Mouse (Mus musculus) heart, adult 2 months (tissue): ENCODE results near the gene Il18bp. TPM values are rescaled to one million over a fixed set of nuclear protein-coding genes. Genes with fewer than 3 reads are reported as not detected.
A peak's percentile ranks its signal among the peaks of the same experiment; 100 is the strongest.

ENCODE experiments used
- DNase-seq, 2 experiments: peaks; one replicate each; pipeline ENCODE4 v3.0.0; 2021
- H3K27ac ChIP-seq: fragments of 200-600 bp; 2 replicates; pipeline ENCODE4 v1.8.1; 2022
- H3K27me3 ChIP-seq: fragments of 200-500 bp; 2 replicates; pipeline ENCODE4 v1.6.1; 2012; ENCODE audit warnings: mild to moderate bottlenecking, low read length, inconsistent platforms, mixed read lengths; ENCODE audit not compliant: control insufficient read depth, insufficient read depth
- H3K36me3 ChIP-seq: fragments of 200-500 bp; 2 replicates; pipeline ENCODE4 v1.6.1; 2012; ENCODE audit warnings: low read length, inconsistent platforms; ENCODE audit not compliant: control insufficient read depth, insufficient read depth
- H3K4me1 ChIP-seq: fragments of 200-500 bp; 2 replicates; pipeline ENCODE4 v1.6.1; 2011; ENCODE audit warnings: low read length; ENCODE audit not compliant: control insufficient read depth, insufficient read depth
- H3K4me3 ChIP-seq: fragments of 200-600 bp; 2 replicates; pipeline ENCODE4 v1.8.1; 2022
- H3K79me2 ChIP-seq: fragments of 200-500 bp; replicated peaks from 2 replicates; pipeline ENCODE4 v1.6.1; 2012; ENCODE audit warnings: mild to moderate bottlenecking, inconsistent platforms, low read length, moderate library complexity, mixed read lengths; ENCODE audit not compliant: control insufficient read depth, insufficient read depth
- H3K9ac ChIP-seq: fragments of 200-500 bp; 2 replicates; pipeline ENCODE4 v1.6.1; 2012; ENCODE audit warnings: low read depth, mild to moderate bottlenecking, control low read depth, inconsistent platforms, low read length, mixed read lengths
- CTCF ChIP-seq: fragments of 200-600 bp; IDR thresholded peaks from 2 replicates; pipeline ENCODE4 v1.8.1; 2022; ENCODE audit warnings: antibody characterized with exemption, mild to moderate bottlenecking, moderate library complexity
- EP300 ChIP-seq: fragments of 200-500 bp; IDR thresholded peaks from 2 replicates; pipeline ENCODE4 v1.6.1; 2011; ENCODE audit warnings: low read depth, low read length, control low read depth; ENCODE audit not compliant: insufficient read depth
- POLR2A ChIP-seq: fragments of 200-500 bp; IDR thresholded peaks from 2 replicates; pipeline ENCODE4 v1.6.1; 2011; ENCODE audit warnings: mild to moderate bottlenecking, low read depth, low read length, control low read depth; ENCODE audit not compliant: insufficient read depth
- WGBS: fragments of 180-500 bp; shearing (Covaris S2); methylation state at CpG from one replicate; pipeline ENCODE4 v1.1.7; 2018; 5-methylcytosine and 5-hydroxymethylcytosine counted together
- intact Hi-C: fragments of 180-260 bp; cut with DNase I; formaldehyde crosslinking; loops from one replicate; pipeline ENCODE4 v1.15.1; 2025
- long read RNA-seq: library from polyadenylated mRNA; stranded (forward); transcript quantifications from one replicate; pipeline ENCODE4 v2.0.0, GENCODE M21; 2021
- polyA plus RNA-seq: library from polyadenylated mRNA; depleted of rRNA; stranded (reverse); fragments of >200 nt; gene quantifications from 2 replicates; pipeline ENCODE4 v1.2.3, GENCODE M21; 2012; rRNA removed
- total RNA-seq, 2 experiments: library from RNA; stranded (reverse); gene quantifications; 2 replicates each; pipeline ENCODE4 v1.2.3; 2021

Il18bp gene
- total RNA-seq, result 10 to 100 TPM in 1 of 2 experiments, 1 to 10 TPM in 1; 8.6 to 12.3 TPM
- polyA plus RNA-seq, result 14.4 and 21.8 TPM in 2 replicates
- long read RNA-seq, partial matches to known transcripts, result 7 of 12 reads
- long read RNA-seq, other reads (novel, unspliced or antisense), result 3 of 12 reads

GRCm38 (mm10) chr7:102018590-102018989 lies at the start of gene Il18bp:
Gene Il18bp, minus strand, starts transcription at chr7:102018690.
- Histone ChIP-seq H3K79me2 (no peaks in the 10 kb centered on the region), H3K4me1 (peaks cover 13% of the 10 kb centered on the region), H3K27me3 (no peaks in the 10 kb centered on the region), H3K27ac (peak within 1 kb of the TSS; percentile 86), H3K9ac (peak within 1 kb of the TSS; percentile 74), H3K36me3 (peaks cover 11% of the 10 kb centered on the region), H3K4me3 (peak within 1 kb of the TSS; percentile 61)
- intact Hi-C loops, result loop anchor here (5.0 kb wide), 1 partner anchor 86 kb away; the partner anchor contains the start of genes Lrrc51 and Numa1
- no peak for TF ChIP-seq EP300
- TF ChIP-seq POLR2A, result no peak
- no peak for TF ChIP-seq CTCF
- DNase-seq, result no peak
- 78% methylated on average over 3 of the region's 3 CpGs for WGBS

- peak overlapping the region; percentile 65 for H3K4me3 ChIP-seq
Measured at GRCm38 (mm10) chr7:102066363-102066762, 47.9 kb upstream of the Il18bp start.

DNA sequence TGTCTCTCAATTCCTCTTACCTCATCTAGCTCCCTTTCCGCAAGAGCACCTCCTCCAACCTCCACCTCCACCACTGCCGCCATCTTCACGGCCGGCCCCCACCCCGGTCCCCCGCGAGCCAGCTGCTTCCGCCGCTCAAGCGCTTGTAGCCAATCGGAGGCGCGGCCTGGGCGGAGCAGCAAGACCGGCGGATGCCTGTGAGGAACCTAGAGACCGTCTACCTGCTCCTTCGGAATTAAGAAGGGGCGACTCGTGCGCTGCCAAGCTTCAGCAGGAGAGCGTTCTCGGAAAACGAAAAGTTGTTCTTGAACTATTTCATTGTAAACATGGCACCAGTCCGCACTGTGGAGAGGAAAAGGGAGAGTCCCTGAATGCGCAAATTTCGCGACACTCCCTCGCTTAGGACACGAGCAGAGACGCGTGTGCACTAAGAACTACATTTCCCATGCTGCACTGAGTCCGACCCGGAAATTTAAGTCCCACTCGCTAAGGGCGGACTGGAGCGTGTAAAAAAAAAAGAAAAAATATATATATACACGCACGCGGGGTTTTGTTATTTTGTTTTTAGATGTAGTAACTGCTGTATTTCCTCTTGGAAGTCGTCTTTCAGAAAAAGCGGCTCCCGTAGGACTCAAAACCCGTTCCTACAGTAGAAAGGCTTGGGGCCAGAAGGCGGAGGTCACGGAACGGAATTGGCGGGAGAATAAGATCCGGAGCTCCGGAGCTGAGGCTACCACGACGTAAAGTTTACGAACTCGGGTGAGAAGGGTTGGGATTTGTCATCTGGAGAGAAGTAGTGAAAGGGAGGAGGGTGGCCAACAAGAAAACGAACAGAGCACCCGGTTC lies 46.8 kb upstream of the Il18bp start, which contains the start of the genes Rnf121, Xndc1 and Xntrpc:
Gene Rnf121, minus strand, starts transcription at position 424 of the 846 bp plus-strand sequence.
Gene Xndc1, plus strand, starts transcription at position 466 of the 846 bp plus-strand sequence.
Gene Xntrpc, plus strand, starts transcription at position 668 of the 846 bp plus-strand sequence.
- intact Hi-C loops, result loop anchor here (2.0 kb wide), 1 partner anchor 130 kb away; the partner anchor contains the start of gene Numa1
- WGBS, result under 1% methylated on average over 56 of the region's 56 CpGs
- no peaks in the 10 kb centered on the region for H3K27me3 ChIP-seq

More at GRCm38 (mm10) chr7:102066363-102066762, 47.9 kb upstream of the Il18bp start:
- Histone ChIP-seq H3K36me3 (peaks cover 8% of the 10 kb centered on the region), H3K4me1 (peaks cover 4% of the 10 kb centered on the region), H3K27ac (no peak overlapping the region; the same call in 1 of the 2 replicates), H3K9ac (no peak overlapping the region), H3K27me3 (no peaks in the 10 kb centered on the region), H3K79me2 (peaks cover 2% of the 10 kb centered on the region; the same call in 1 of the 2 replicates)
- 54% methylated on average over 6 of the region's 6 CpGs for WGBS
- TF ChIP-seq EP300, result no peak
- intact Hi-C loops, result no loop called here
- no peak for DNase-seq

GRCm38 (mm10) chr7:102064655-102065045 lies 46.2 kb upstream of the Il18bp start:
- H3K4me1 ChIP-seq, result peaks cover 4% of the 10 kb centered on the region
- H3K4me3 ChIP-seq, result peak overlapping the region; percentile 65
- H3K36me3 ChIP-seq, result peaks cover 8% of the 10 kb centered on the region
- peak overlapping the region; percentile 85 for H3K27ac ChIP-seq
- peaks cover 4% of the 10 kb centered on the region; the same call in 1 of the 2 replicates for H3K79me2 ChIP-seq
- TF ChIP-seq EP300 (no peak), POLR2A (no peak), CTCF (no peak)
- intact Hi-C loops, result loop anchor here (2.0 kb wide), 1 partner anchor 130 kb away; the partner anchor contains the start of gene Numa1
- 1% methylated on average over 9 of the region's 9 CpGs for WGBS
- no peak for DNase-seq
- H3K27me3 ChIP-seq, result no peaks in the 10 kb centered on the region
- peak overlapping the region; percentile 70 for H3K9ac ChIP-seq

More for the DNA sequence above, 46.8 kb upstream of the Il18bp start, which contains the start of the genes Rnf121, Xndc1 and Xntrpc:
- peaks cover 2% of the 10 kb centered on the region; the same call in 1 of the 2 replicates for H3K79me2 ChIP-seq
- peak within 1 kb of the TSS; percentile 85 for H3K27ac ChIP-seq
- TF ChIP-seq EP300 (peak; percentile 58), CTCF (no peak), POLR2A (peak; percentile 69; the same call in 1 of the 2 replicates)
- peaks cover 4% of the 10 kb centered on the region for H3K4me1 ChIP-seq
- peaks cover 8% of the 10 kb centered on the region for H3K36me3 ChIP-seq
- peak within 1 kb of the TSS; percentile 65 for H3K4me3 ChIP-seq
- peak; percentile 93 to 96 for DNase-seq
- H3K9ac ChIP-seq, result peak within 1 kb of the TSS; percentile 80

- intact Hi-C loops, result loop anchor here (2.0 kb wide), 1 partner anchor 129 kb away; the partner anchor contains the start of gene Numa1
- H3K4me1 ChIP-seq, result peaks cover 4% of the 10 kb centered on the region
- H3K27me3 ChIP-seq, result no peaks in the 10 kb centered on the region
- peaks cover 4% of the 10 kb centered on the region; the same call in 1 of the 2 replicates for H3K79me2 ChIP-seq
- no peak for DNase-seq
- no peak for TF ChIP-seq POLR2A
- TF ChIP-seq CTCF, result no peak
- TF ChIP-seq EP300, result no peak
- 53% methylated on average over 9 of the region's 9 CpGs for WGBS
- no peak overlapping the region for H3K27ac ChIP-seq
- H3K4me3 ChIP-seq, result no peak overlapping the region
- H3K36me3 ChIP-seq, result peaks cover 9% of the 10 kb centered on the region
- H3K9ac ChIP-seq, result no peak overlapping the region
Measured at GRCm38 (mm10) chr7:102063891-102064290, 45.4 kb upstream of the Il18bp start.
